Mouse (Mus musculus) brain, adult 2 months (tissue): ENCODE measurements around the gene Ncoa5.
A peak's percentile ranks its signal among the peaks of the same experiment; 100 is the strongest.

Experiments used
- DNase-seq: peaks from one replicate; pipeline ENCODE4 v3.0.0; 2011; ENCODE audit warnings: low read depth, low spot score

The Ncoa5 gene

GRCm38 (mm10) chr2:165050826-165051548, 16.3 kb upstream of the Ncoa5 start:
- no peak for DNase-seq

GRCm38 (mm10) chr2:165049044-165049443, 14.4 kb upstream of the Ncoa5 start:
- DNase-seq = no peak

- no peak for DNase-seq
Measured at GRCm38 (mm10) chr2:165043729-165044128, 9.1 kb upstream of the Ncoa5 start.

GRCm38 (mm10) chr2:165043090-165043636, 8.5 kb upstream of the Ncoa5 start:
- DNase-seq = peak; percentile 62

- DNase-seq = no peak
Measured at GRCm38 (mm10) chr2:165042126-165042525, 7.5 kb upstream of the Ncoa5 start.

GRCm38 (mm10) chr2:165037415-165037814, 2.7 kb upstream of the Ncoa5 start:
- DNase-seq = no peak

- DNase-seq = no peak
Measured at GRCm38 (mm10) chr2:165035058-165035431, 378 bp upstream of the Ncoa5 start.

GRCm38 (mm10) chr2:165033306-165033705, 1.4 kb downstream of the Ncoa5 start:
- DNase-seq = no peak

- peak; percentile 62 for DNase-seq
Measured at GRCm38 (mm10) chr2:165032533-165032932, 2.1 kb downstream of the Ncoa5 start.

- DNase-seq = no peak
Measured at GRCm38 (mm10) chr2:165027163-165027562, 7.5 kb downstream of the Ncoa5 start.

- DNase-seq = no peak
Measured at GRCm38 (mm10) chr2:165020490-165020889, 14.2 kb downstream of the Ncoa5 start.

GRCm38 (mm10) chr2:165014935-165015334, 19.7 kb downstream of the Ncoa5 start:
- peak; percentile 38 for DNase-seq

GRCm38 (mm10) chr2:165010351-165010750, 24.3 kb downstream of the Ncoa5 start:
- no peak for DNase-seq

- no peak for DNase-seq
Measured at GRCm38 (mm10) chr2:165009581-165009980, 25.1 kb downstream of the Ncoa5 start.

GRCm38 (mm10) chr2:165009161-165009560, 25.5 kb downstream of the Ncoa5 start:
- no peak for DNase-seq

GRCm38 (mm10) chr2:165007986-165008385, 26.7 kb downstream of the Ncoa5 start:
- no peak for DNase-seq

- DNase-seq = no peak
Measured at GRCm38 (mm10) chr2:165006813-165007212, 27.9 kb downstream of the Ncoa5 start.

GRCm38 (mm10) chr2:165004237-165004636, 30.4 kb downstream of the Ncoa5 start:
- DNase-seq = no peak

GRCm38 (mm10) chr2:165003108-165003507, 31.6 kb downstream of the Ncoa5 start:
- DNase-seq = no peak

GRCm38 (mm10) chr2:165001958-165002357, 32.7 kb downstream of the Ncoa5 start:
- peak; percentile 59 for DNase-seq

GRCm38 (mm10) chr2:164997721-164998428, 36.8 kb downstream of the Ncoa5 start:
- no peak for DNase-seq

- DNase-seq = no peak
Measured at GRCm38 (mm10) chr2:164996848-164997720, 37.6 kb downstream of the Ncoa5 start.
